Mouse (Mus musculus) MEL (cell line): ENCODE measurements around the gene Thoc5. TPM values are rescaled to one million over a fixed set of nuclear protein-coding genes. Genes with fewer than 3 reads are reported as not detected.
A peak's percentile ranks its signal among the peaks of the same experiment; 100 is the strongest.

Experiments
- DNase-seq: peaks from one replicate; pipeline ENCODE4 v3.0.0; 2011; ENCODE audit warnings: low read depth, low spot score
- H3K27ac ChIP-seq: 2 replicates; pipeline ENCODE4 v1.5.1; 2012; ENCODE audit warnings: low read depth, mild to moderate bottlenecking, control low read depth, low read length, moderate library complexity; ENCODE audit not compliant: control insufficient read depth
- H3K27me3 ChIP-seq, 2 experiments: fragments of 150-350 bp in 1 of 2; sonication (generic) in 1 of 2; 2 replicates each; pipeline ENCODE4 v1.6.1; 2012; ENCODE audit warnings: low read length in 2 of 2, mild to moderate bottlenecking in 2 of 2, improper control_type of control experiment in 1 of 2, moderate library complexity in 1 of 2; ENCODE audit not compliant: insufficient read depth in 2 of 2, control insufficient read depth in 1 of 2
- H3K36me3 ChIP-seq, 2 experiments: 2 replicates each; pipeline ENCODE4 v1.6.1; 2012 to 2014; ENCODE audit warnings: low read length in 2 of 2, improper control_type of control experiment in 1 of 2, inconsistent platforms in 1 of 2, mild to moderate bottlenecking in 1 of 2; ENCODE audit not compliant: insufficient read depth in 2 of 2, control insufficient read depth in 1 of 2
- H3K4me1 ChIP-seq, 2 experiments: fragments of 150-350 bp in 1 of 2; sonication (generic) in 1 of 2; 2 replicates each; pipeline ENCODE4 v1.6.1; 2012; ENCODE audit warnings: low read length in 2 of 2, improper control_type of control experiment in 1 of 2, mild to moderate bottlenecking in 1 of 2; ENCODE audit not compliant: insufficient read depth in 2 of 2, control insufficient read depth in 1 of 2
- H3K4me3 ChIP-seq, 2 experiments: fragments of 150-350 bp in 1 of 2; sonication (generic) in 1 of 2; 2 replicates each; pipeline ENCODE4 v1.5.1; 2012; ENCODE audit warnings: low read depth in 2 of 2, low read length in 2 of 2, mild to moderate bottlenecking in 2 of 2, moderate library complexity in 2 of 2, control low read depth in 1 of 2, improper control_type of control experiment in 1 of 2; ENCODE audit not compliant: control insufficient read depth in 1 of 2, insufficient read depth in 1 of 2
- H3K79me2 ChIP-seq: 2 replicates; pipeline ENCODE4 v1.6.1; 2012; ENCODE audit warnings: mild to moderate bottlenecking, low read length, moderate library complexity; ENCODE audit not compliant: control insufficient read depth, poor library complexity, insufficient read depth
- H3K9ac ChIP-seq: 2 replicates; pipeline ENCODE4 v1.6.1; 2012; ENCODE audit warnings: low read depth, mild to moderate bottlenecking, control low read depth, low read length, moderate library complexity; ENCODE audit not compliant: control insufficient read depth, poor library complexity, severe bottlenecking
- H3K9me3 ChIP-seq: fragments of 150-350 bp; sonication (generic); replicated peaks from 2 replicates; pipeline ENCODE4 v1.6.1; 2012; ENCODE audit warnings: mild to moderate bottlenecking, low read length, improper control_type of control experiment, moderate library complexity; ENCODE audit not compliant: insufficient read depth
- CHD2 ChIP-seq: IDR thresholded peaks from 2 replicates; pipeline ENCODE4 v1.6.1; 2011; ENCODE audit warnings: low read length, improper control_type of control experiment
- CTCF ChIP-seq, 3 experiments: IDR thresholded peaks in 2 of 3; conservative IDR thresholded peaks in 1 of 3; 2 replicates each; pipeline ENCODE4 v1.5.1; 2011 to 2012; ENCODE audit warnings: low read length in 3 of 3, low read depth in 2 of 3, mild to moderate bottlenecking in 2 of 3, improper control_type of control experiment in 1 of 3, inconsistent platforms in 1 of 3, mixed read lengths in 1 of 3, moderate library complexity in 1 of 3; ENCODE audit not compliant: control insufficient read depth in 1 of 3, insufficient read depth in 1 of 3, poor library complexity in 1 of 3, severe bottlenecking in 1 of 3
- JUND ChIP-seq: IDR thresholded peaks from 2 replicates; pipeline ENCODE4 v1.6.1; 2011; ENCODE audit warnings: low read depth, mild to moderate bottlenecking, improper control_type of control experiment, low read length
- MYC ChIP-seq: IDR thresholded peaks from 2 replicates; pipeline ENCODE4 v1.6.1; 2011; ENCODE audit warnings: low read depth, mild to moderate bottlenecking, low read length, improper control_type of control experiment, moderate library complexity
- RAD21 ChIP-seq: IDR thresholded peaks from 2 replicates; pipeline ENCODE4 v1.6.1; 2011; ENCODE audit warnings: mild to moderate bottlenecking, low read depth, low read length, improper control_type of control experiment
- SMC3 ChIP-seq: IDR thresholded peaks from 2 replicates; pipeline ENCODE4 v1.6.1; 2011; ENCODE audit warnings: low read depth, low read length, improper control_type of control experiment
- UBTF ChIP-seq: IDR thresholded peaks from 2 replicates; pipeline ENCODE4 v1.6.1; 2012; ENCODE audit warnings: low read depth, mild to moderate bottlenecking, inconsistent platforms, low read length, improper control_type of control experiment, moderate library complexity, borderline replicate concordance; ENCODE audit not compliant: insufficient read depth
- USF1 ChIP-seq: IDR thresholded peaks from 2 replicates; pipeline ENCODE4 v1.6.1; 2014; ENCODE audit warnings: low read depth, mild to moderate bottlenecking, inconsistent platforms, low read length, improper control_type of control experiment, moderate library complexity
- USF2 ChIP-seq, 2 experiments: IDR thresholded peaks; 2 replicates each; pipeline ENCODE4 v1.6.1; 2011 to 2012; ENCODE audit warnings: improper control_type of control experiment in 2 of 2, low read length in 2 of 2, borderline replicate concordance in 1 of 2, inconsistent platforms in 1 of 2, low read depth in 1 of 2, mild to moderate bottlenecking in 1 of 2; ENCODE audit not compliant: insufficient read depth in 1 of 2
- ZC3H11A ChIP-seq: IDR thresholded peaks from 2 replicates; pipeline ENCODE4 v1.6.1; 2012; ENCODE audit warnings: low read depth, mild to moderate bottlenecking, inconsistent platforms, low read length, improper control_type of control experiment
- ZMIZ1 ChIP-seq: IDR thresholded peaks from 2 replicates; pipeline ENCODE4 v1.6.1; 2012; ENCODE audit warnings: low read depth, mild to moderate bottlenecking, inconsistent platforms, low read length, improper control_type of control experiment, moderate library complexity
- polyA plus RNA-seq, 2 experiments: library from polyadenylated mRNA; stranded (reverse) in 1 of 2; unstranded in 1 of 2; fragments of >175 nt in 1 of 2; fragments of >200 nt in 1 of 2; gene quantifications; 2 replicates each; pipeline versions ENCODE4 v1.2.1 to v1.2.4; 2012; ENCODE audit warnings: low replicate concordance in 2 of 2, low read depth in 1 of 2; ENCODE audit not compliant: insufficient read length in 2 of 2, insufficient read depth in 1 of 2, missing spikeins in 1 of 2
- total RNA-seq: library from RNA; depleted of rRNA; stranded (reverse); fragments of 300-350 nt; gene quantifications from 2 replicates; pipeline ENCODE4 v1.2.3, GENCODE M21; 2012

Gene Thoc5
- total and polyA plus RNA-seq, 3 experiments: 69.1 to 80.4 (median 72.0) TPM

GRCm38 (mm10) chr11:4900437-4900836 lies 5.3 kb downstream of the Thoc5 start:
- Histone ChIP-seq H3K36me3 (peaks cover 7 to 16% of the 10 kb centered on the region in 2 experiments), H3K9ac (no peak overlapping the region), H3K9me3 (no peaks in the 10 kb centered on the region), H3K79me2 (peaks cover 18% of the 10 kb centered on the region), H3K4me1 (peaks cover 2 to 4% of the 10 kb centered on the region in 2 experiments; a peak in 2 of 4 replicates), H3K4me3 (no peak overlapping the region), H3K27ac (no peak overlapping the region), H3K27me3 (no peaks in the 10 kb centered on the region)
- TF ChIP-seq SMC3 (peak; percentile 58), ZMIZ1 (no peak), ZC3H11A (peak; percentile 20; the same call in 1 of the 2 replicates), RAD21 (peak; percentile 17), CTCF (IDR thresholded peaks at IDR 0.05 in 2 of 3, conservative IDR thresholded peaks at IDR 0.05 in 1 of 3; ENCODE audit: control insufficient read depth in 1 of 3, insufficient read depth in 1 of 3, low read depth in 2 of 3, low read length in 3 of 3, poor library complexity in 1 of 3, severe bottlenecking in 1 of 3) (peak; percentile 86 to 91 (median 87)), UBTF (no peak)
- peak; percentile 83 for DNase-seq

DNA sequence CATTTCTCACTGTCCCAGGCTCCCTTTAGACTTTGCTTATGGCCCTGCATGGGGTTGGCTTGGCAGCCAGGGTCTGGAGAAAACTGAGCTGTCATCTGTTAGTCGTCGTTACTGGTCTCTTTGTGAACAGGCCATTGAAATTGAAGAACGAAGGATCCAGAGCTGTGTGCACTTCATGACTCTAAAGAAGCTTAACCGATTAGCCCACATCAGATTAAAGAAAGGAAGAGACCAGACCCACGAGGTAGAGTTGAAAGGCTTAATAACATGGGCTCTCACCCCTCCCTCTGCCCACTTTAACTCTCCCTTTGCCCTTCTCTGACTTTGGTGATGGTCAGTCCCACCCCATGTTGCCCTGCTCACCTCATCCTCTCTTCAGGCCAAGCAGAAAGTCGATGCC lies 6.8 kb downstream of the Thoc5 start:
- DNase-seq: no peak
- Histone ChIP-seq H3K36me3 (peaks cover 0 to 17% of the 10 kb centered on the region in 2 experiments; a peak in 2 of 4 replicates), H3K27ac (no peak overlapping the region), H3K4me3 (no peak overlapping the region), H3K9ac (no peak overlapping the region), H3K79me2 (peaks cover 5% of the 10 kb centered on the region; the same call in 1 of the 2 replicates), H3K27me3 (no peaks in the 10 kb centered on the region), H3K9me3 (no peaks in the 10 kb centered on the region), H3K4me1 (no peaks in the 10 kb centered on the region)
- no peak for TF ChIP-seq JUND

GRCm38 (mm10) chr11:4906231-4906630 lies 11.1 kb downstream of the Thoc5 start:
- Histone ChIP-seq H3K36me3 (peaks cover 0 to 16% of the 10 kb centered on the region in 2 experiments; a peak in 2 of 4 replicates), H3K4me3 (no peak overlapping the region), H3K79me2 (no peaks in the 10 kb centered on the region), H3K4me1 (no peaks in the 10 kb centered on the region), H3K27ac (no peak overlapping the region), H3K9ac (no peak overlapping the region), H3K27me3 (no peaks in the 10 kb centered on the region)
- TF ChIP-seq ZMIZ1 (no peak), USF1 (no peak), CHD2 (no peak), MYC (no peak), USF2 (IDR thresholded peaks at IDR 0.05; ENCODE audit: borderline replicate concordance in 1 of 2, insufficient read depth in 1 of 2, low read depth in 1 of 2, low read length in 2 of 2) (no peak)
- TF ChIP-seq, all 39 proteins: peak for 0
- DNase-seq: no peak
- no peaks in the 10 kb centered on the region for H3K9me3 ChIP-seq
